In the genomic region with DNA sequence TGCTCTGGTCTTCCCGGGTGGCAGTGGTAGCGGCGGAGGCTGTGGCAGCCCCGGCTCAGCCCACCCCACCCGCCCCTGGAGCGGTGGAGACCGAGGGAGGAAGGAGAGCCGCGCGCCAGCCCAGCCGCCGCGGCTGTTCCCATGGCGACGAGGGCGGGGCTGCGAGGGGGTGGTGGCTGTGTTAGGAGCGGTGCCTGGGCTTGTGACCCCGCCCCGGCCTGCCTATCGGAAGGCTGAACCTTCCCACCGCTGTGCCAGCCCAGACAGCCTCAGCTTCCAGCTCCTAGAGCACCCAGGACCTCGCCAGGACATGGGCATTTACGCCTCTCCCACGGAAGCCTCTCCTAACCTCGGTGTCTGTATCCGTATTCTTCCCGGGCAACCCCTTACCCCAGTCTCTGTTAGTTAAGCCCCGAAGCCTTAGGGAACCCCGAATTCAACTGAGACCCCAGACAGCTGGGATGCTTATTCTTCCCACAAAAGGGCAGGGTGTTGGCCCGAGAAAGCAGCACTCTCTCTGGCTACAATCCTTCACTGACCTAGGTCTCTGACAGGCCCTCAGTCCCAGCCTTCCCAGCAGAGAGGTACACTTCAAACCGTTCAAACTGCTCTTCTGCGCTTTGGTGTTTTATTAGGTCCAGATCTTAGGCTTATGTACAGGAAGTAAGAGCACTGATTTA, we compare ENCODE assay signal across 7 mouse cellular contexts. TPM values are rescaled to one million over a fixed set of nuclear protein-coding genes. Genes with fewer than 3 reads are reported as not detected.
DNase-seq lines count a peak whose midpoint lies in the region; ATAC-seq and TF ChIP-seq lines count a peak whose summit lies in the region.

Gene Ctxn1, minus strand, starts transcription at position 150 of the 680 bp plus-strand sequence.

- DNase-seq in adrenal gland, postnatal 14 days: peak; percentile 98
- DNase-seq in embryo, embryonic 9.5 days (ENCODE audit: extremely low spot score): peak; percentile 98
- no peak for DNase-seq in gonadal fat pad, adult 2 months (ENCODE audit: low read depth)
- peak; percentile 98 for DNase-seq in limb, embryonic 10.5 days (ENCODE audit: low spot score)

- WGBS in intestine, postnatal 0 days: 7% methylated on average over 31 of the region's 33 CpGs
- WGBS in limb, embryonic 10.5 days: 6% methylated on average over 32 of the region's 33 CpGs
- 9% methylated on average over 20 of the region's 33 CpGs for WGBS in midbrain, embryonic 13.5 days
- WGBS in small intestine, adult 2 months: 9% methylated on average over 33 of the region's 33 CpGs

- peak; percentile 86 for ATAC-seq in intestine, postnatal 0 days
- ATAC-seq in midbrain, embryonic 13.5 days: peak; percentile 92

- H3K9me3 ChIP-seq in intestine, postnatal 0 days (ENCODE audit: control insufficient read depth): no peaks in the 10 kb centered on the region
- no peaks in the 10 kb centered on the region for H3K9me3 ChIP-seq in limb, embryonic 10.5 days (replicated peaks)
- no peaks in the 10 kb centered on the region for H3K9me3 ChIP-seq in midbrain, embryonic 13.5 days

- H3K27ac ChIP-seq in intestine, postnatal 0 days (ENCODE audit: low read depth, low read length): peak within 1 kb of the TSS; percentile 41; the same call in 1 of the 2 replicates
- peak within 1 kb of the TSS; percentile 99 for H3K27ac ChIP-seq in limb, embryonic 10.5 days
- peak within 1 kb of the TSS; percentile 98 for H3K27ac ChIP-seq in midbrain, embryonic 13.5 days
- no peak within 1 kb of the TSS for H3K27ac ChIP-seq in small intestine, adult 2 months (ENCODE audit: insufficient read depth, low read depth, low read length)

- TF ChIP-seq POLR2A in small intestine, adult 2 months (IDR thresholded peaks at IDR 0.05; ENCODE audit: low read depth, low read length): no peak; the same call in 1 of the 2 replicates

- H3K36me3 ChIP-seq in intestine, postnatal 0 days (ENCODE audit: control insufficient read depth, insufficient read depth): peaks cover 59% of the 10 kb centered on the region
- peaks cover 84% of the 10 kb centered on the region for H3K36me3 ChIP-seq in limb, embryonic 10.5 days
- peaks cover 77% of the 10 kb centered on the region for H3K36me3 ChIP-seq in midbrain, embryonic 13.5 days
- H3K36me3 ChIP-seq in small intestine, adult 2 months (ENCODE audit: control insufficient read depth, insufficient read depth, low read length): peaks cover 32% of the 10 kb centered on the region

- H3K9ac ChIP-seq in intestine, postnatal 0 days (ENCODE audit: low read depth, low read length): peak within 1 kb of the TSS; percentile 34
- H3K9ac ChIP-seq in midbrain, embryonic 13.5 days (replicated peaks): peak within 1 kb of the TSS; percentile 95

- TF ChIP-seq CTCF in intestine, postnatal 0 days (IDR thresholded peaks at IDR 0.05; ENCODE audit: low read depth): no peak
- TF ChIP-seq CTCF in small intestine, adult 2 months (IDR thresholded peaks at IDR 0.05; ENCODE audit: extremely low read depth, insufficient read length, insufficient replicate concordance, low read depth, low read length): no peak

- peak within 1 kb of the TSS; percentile 98 for H3K4me2 ChIP-seq in intestine, postnatal 0 days (replicated peaks; ENCODE audit: low read depth)
- H3K4me2 ChIP-seq in midbrain, embryonic 13.5 days (replicated peaks): peak within 1 kb of the TSS; percentile 77

- peak within 1 kb of the TSS; percentile 63 for H3K4me3 ChIP-seq in intestine, postnatal 0 days (ENCODE audit: low read depth, low read length)
- peak within 1 kb of the TSS; percentile 90 for H3K4me3 ChIP-seq in limb, embryonic 10.5 days
- H3K4me3 ChIP-seq in midbrain, embryonic 13.5 days (replicated peaks): peak within 1 kb of the TSS; percentile 95
- H3K4me3 ChIP-seq in small intestine, adult 2 months (ENCODE audit: low read depth, low read length): peak within 1 kb of the TSS; percentile 61

- no peaks in the 10 kb centered on the region for H3K4me1 ChIP-seq in intestine, postnatal 0 days (replicated peaks; ENCODE audit: control insufficient read depth, insufficient read depth, low read length)
- peaks cover 38% of the 10 kb centered on the region for H3K4me1 ChIP-seq in limb, embryonic 10.5 days
- H3K4me1 ChIP-seq in midbrain, embryonic 13.5 days (replicated peaks): peaks cover 37% of the 10 kb centered on the region
- H3K4me1 ChIP-seq in small intestine, adult 2 months (ENCODE audit: control insufficient read depth, insufficient read depth, insufficient read length, low read length): peaks cover 14% of the 10 kb centered on the region

- no peaks in the 10 kb centered on the region for H3K27me3 ChIP-seq in intestine, postnatal 0 days (replicated peaks; ENCODE audit: control insufficient read depth, insufficient read depth, low read length)
- no peaks in the 10 kb centered on the region for H3K27me3 ChIP-seq in limb, embryonic 10.5 days (ENCODE audit: low read depth, poor library complexity, severe bottlenecking)
- H3K27me3 ChIP-seq in midbrain, embryonic 13.5 days: no peaks in the 10 kb centered on the region
- H3K27me3 ChIP-seq in small intestine, adult 2 months (ENCODE audit: control insufficient read depth, insufficient read depth, low read length): no peaks in the 10 kb centered on the region

RNA-seq across cellular contexts. Expression of gene Ctxn1, which starts in this region (rescaled TPM):
- total RNA-seq in adrenal gland, postnatal 14 days (2021): 7.9 and 11.3 TPM in 2 replicates
- 23.9 and 35.3 TPM in 2 replicates for polyA plus RNA-seq in gonadal fat pad, adult 2 months (2012; rRNA removed)
- polyA plus RNA-seq in intestine, postnatal 0 days (2015; fragmentation: Nextera tagmentation; extraction: Ambion mirVana): 27.4 and 29.4 TPM in 2 replicates
- polyA plus RNA-seq in limb, embryonic 10.5 days (2016; fragmentation: Nextera tagmentation; extraction: Ambion mirVana): 113 and 132 TPM in 2 replicates
- 245 and 257 TPM in 2 replicates for polyA plus RNA-seq in midbrain, embryonic 13.5 days (2015; fragmentation: Nextera tagmentation; extraction: Ambion mirVana)
- polyA plus RNA-seq in small intestine, adult 2 months (2012; rRNA removed): 14.1 and 18.5 TPM in 2 replicates
